Mouse (Mus musculus) gastrocnemius, adult 2 months (tissue): ENCODE measurements around the gene Tmem50b. TPM values are rescaled to one million over a fixed set of nuclear protein-coding genes. Genes with fewer than 3 reads are reported as not detected.

Experiments
- DNase-seq: peaks from one replicate; pipeline ENCODE4 v3.0.0; 2022
- H3K27ac ChIP-seq: fragments of 200-600 bp; 2 replicates; pipeline ENCODE4 v1.8.1; 2022; ENCODE audit warnings: mild to moderate bottlenecking
- H3K4me3 ChIP-seq: fragments of 200-600 bp; 2 replicates; pipeline ENCODE4 v1.8.1; 2022; ENCODE audit warnings: mild to moderate bottlenecking, moderate library complexity
- CTCF ChIP-seq: fragments of 200-600 bp; IDR thresholded peaks from 2 replicates; pipeline ENCODE4 v1.8.1; 2022; ENCODE audit warnings: antibody characterized with exemption, mild to moderate bottlenecking, moderate library complexity
- intact Hi-C: fragments of 180-260 bp; cut with DNase I; formaldehyde crosslinking; loops from one replicate; pipeline ENCODE4 v1.15.1; 2025
- total RNA-seq, 2 experiments: library from RNA; stranded (reverse); gene quantifications; 2 replicates each; pipeline ENCODE4 v1.2.3; 2021

The Tmem50b gene
- total RNA-seq, 2 experiments from 2014 or later = 16.0 to 17.7 TPM

GRCm38 (mm10) chr16:91553625-91554024 is 44.0 kb downstream of the Tmem50b start:
- no peak overlapping the region for H3K4me3 ChIP-seq
- peak overlapping the region; percentile 7; the same call in 1 of the 2 replicates for H3K27ac ChIP-seq
- DNase-seq = peak; percentile 37
- no peak for TF ChIP-seq CTCF
- intact Hi-C loops = no loop called here

- intact Hi-C loops = no loop called here
Measured at GRCm38 (mm10) chr16:91552072-91552471, 45.5 kb downstream of the Tmem50b start.

GRCm38 (mm10) chr16:91551081-91551524 is 46.5 kb downstream of the Tmem50b start:
- peak; percentile 36 for DNase-seq
- H3K4me3 ChIP-seq = 0 out of 2 replicates have a peak overlapping the region, but pooled peaks have one; percentile 17
- intact Hi-C loops = no loop called here
- peak overlapping the region; percentile 78 for H3K27ac ChIP-seq
- no peak for TF ChIP-seq CTCF

More at GRCm38 (mm10) chr16:91552072-91552471, 45.5 kb downstream of the Tmem50b start:
- peak overlapping the region; percentile 78; the same call in 1 of the 2 replicates for H3K27ac ChIP-seq
- TF ChIP-seq CTCF = no peak
- no peak for DNase-seq
- no peak overlapping the region for H3K4me3 ChIP-seq

GRCm38 (mm10) chr16:91549616-91550015 is 48.0 kb downstream of the Tmem50b start:
- no peak for DNase-seq
- TF ChIP-seq CTCF = no peak
- Histone ChIP-seq H3K27ac (peak overlapping the region; percentile 17; the same call in 1 of the 2 replicates), H3K4me3 (no peak overlapping the region)
- intact Hi-C loops = no loop called here

GRCm38 (mm10) chr16:91548996-91549395 is 48.6 kb downstream of the Tmem50b start:
- peak overlapping the region; percentile 67 for H3K27ac ChIP-seq
- no peak for DNase-seq
- TF ChIP-seq CTCF = no peak
- H3K4me3 ChIP-seq = peak overlapping the region; percentile 99
- intact Hi-C loops = no loop called here

- no peak for DNase-seq
- TF ChIP-seq CTCF = no peak
- Histone ChIP-seq H3K4me3 (peak overlapping the region; percentile 99), H3K27ac (peak overlapping the region; percentile 67)
- intact Hi-C loops = no loop called here
Measured at GRCm38 (mm10) chr16:91548586-91548985, 49.0 kb downstream of the Tmem50b start.

- DNase-seq = no peak
- intact Hi-C loops = no loop called here
- H3K27ac ChIP-seq = peak overlapping the region; percentile 96
- TF ChIP-seq CTCF = no peak
- H3K4me3 ChIP-seq = peak overlapping the region; percentile 99
Measured at GRCm38 (mm10) chr16:91547974-91548373, 49.6 kb downstream of the Tmem50b start.

- Histone ChIP-seq H3K4me3 (peak within 1 kb of the TSS; percentile 99), H3K27ac (peak within 1 kb of the TSS; percentile 96)
- DNase-seq = peak; percentile 83
- TF ChIP-seq CTCF = no peak
- intact Hi-C loops = no loop called here
Measured at GRCm38 (mm10) chr16:91546836-91547741, 50.5 kb downstream of the Tmem50b start, which contains the start of gene Ifngr2. Gene Ifngr2, plus strand, starts transcription at chr16:91547072.

- no peak for TF ChIP-seq CTCF
- intact Hi-C loops = no loop called here
- DNase-seq = peak; percentile 39
- Histone ChIP-seq H3K4me3 (peak overlapping the region; percentile 99), H3K27ac (peak overlapping the region; percentile 96)
Measured at GRCm38 (mm10) chr16:91546391-91546835, 51.2 kb downstream of the Tmem50b start.

- TF ChIP-seq CTCF = no peak
- intact Hi-C loops = no loop called here
Measured at GRCm38 (mm10) chr16:91545597-91546281, 51.9 kb downstream of the Tmem50b start.

GRCm38 (mm10) chr16:91543619-91544018 is 54.0 kb downstream of the Tmem50b start:
- no peak overlapping the region for H3K4me3 ChIP-seq
- DNase-seq = no peak
- no peak for TF ChIP-seq CTCF
- intact Hi-C loops = no loop called here
- no peak overlapping the region for H3K27ac ChIP-seq

More at GRCm38 (mm10) chr16:91545597-91546281, 51.9 kb downstream of the Tmem50b start:
- no peak for DNase-seq
- H3K4me3 ChIP-seq = no peak overlapping the region
- H3K27ac ChIP-seq = peak overlapping the region; percentile 96

- intact Hi-C loops = no loop called here
- no peak for DNase-seq
- Histone ChIP-seq H3K27ac (no peak overlapping the region), H3K4me3 (peak overlapping the region; percentile 35)
- TF ChIP-seq CTCF = no peak
Measured at GRCm38 (mm10) chr16:91541573-91542081, 56.0 kb downstream of the Tmem50b start.
